Mouse (Mus musculus): Measurements from ENCODE around the gene Fubp3. TPM values are rescaled to one million over a fixed set of nuclear protein-coding genes. Genes with fewer than 3 reads are reported as not detected.
"Not testable (repeated sequence)": the region's sequence is repeated elsewhere in the genome, so short reads cannot be mapped to it uniquely, and the experiment has no call there.

Gene Fubp3
- total and polyA plus RNA-seq, 3 experiments, result 64.4 to 186 (median 65.0) TPM

- no peak for TF ChIP-seq POLR2AphosphoS5 (IDR thresholded peaks at IDR 0.05; ENCODE audit: insufficient replicate concordance, low read depth, low read length)
- no peak for TF ChIP-seq CTCF (IDR thresholded peaks at IDR 0.05; ENCODE audit: low read depth, low read length)
- no peak for TF ChIP-seq GATA1 (IDR thresholded peaks at IDR 0.05; ENCODE audit: borderline replicate concordance, low read length)
- TF ChIP-seq GATA2 (IDR thresholded peaks at IDR 0.05; ENCODE audit: borderline replicate concordance, low read depth, low read length), result no peak
- no peak for TF ChIP-seq TAL1 (conservative IDR thresholded peaks at IDR 0.05; ENCODE audit: low read depth, low read length)
- Histone ChIP-seq H3K9me3 (replicated peaks) (no peaks in the 10 kb centered on the region), H3K4me3 (ENCODE audit: low read depth, low read length) (no peak overlapping the region), H3K27me3 (ENCODE audit: insufficient read depth, low read length) (peaks cover 16% of the 10 kb centered on the region), H3K4me1 (ENCODE audit: insufficient read depth, low read depth, low read length) (no peaks in the 10 kb centered on the region; the same call in 1 of the 2 replicates), H3K36me3 (replicated peaks) (no peaks in the 10 kb centered on the region)
- DNase-seq (ENCODE audit: low spot score) (no peak), ATAC-seq (ENCODE audit: extremely low read depth, insufficient number of reproducible peaks, low FRiP score, poor library complexity, severe bottlenecking) (no peak)
These were observed 30.9 kb upstream of the Fubp3 start for GRCm38 (mm10) chr2:31541581-31541980.

DNA sequence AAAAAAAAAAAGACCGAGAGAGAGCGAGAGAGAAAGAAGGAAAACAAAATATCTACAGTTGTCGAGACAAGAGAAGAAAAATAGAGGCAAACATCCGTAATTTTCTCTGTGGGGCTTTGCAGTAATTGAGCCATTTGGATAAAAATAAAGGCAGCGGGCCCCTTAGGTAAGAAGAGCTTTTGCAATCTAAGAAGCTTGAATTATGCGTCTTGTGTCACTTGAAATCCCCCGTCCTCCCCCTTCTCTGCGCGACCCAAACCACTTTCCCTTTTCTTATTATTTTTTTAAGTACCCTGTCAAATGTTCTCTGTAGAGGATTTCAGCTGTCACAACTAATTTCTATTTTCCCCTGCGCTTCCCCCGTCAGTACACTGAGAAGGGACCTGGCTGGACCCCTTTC lies 24.7 kb upstream of the Fubp3 start:
- no peak for ATAC-seq (ENCODE audit: extremely low read depth, insufficient number of reproducible peaks, low FRiP score, poor library complexity, severe bottlenecking)
- Histone ChIP-seq H3K4me1 (ENCODE audit: insufficient read depth, low read depth, low read length) (peaks cover 6% of the 10 kb centered on the region), H3K27me3 (ENCODE audit: insufficient read depth, low read length) (peaks cover 21% of the 10 kb centered on the region), H3K9me3 (replicated peaks) (no peaks in the 10 kb centered on the region), H3K36me3 (replicated peaks) (no peaks in the 10 kb centered on the region), H3K4me3 (ENCODE audit: low read depth, low read length) (no peak overlapping the region)
- TF ChIP-seq CTCF (IDR thresholded peaks at IDR 0.05; ENCODE audit: low read depth, low read length) (no peak), TAL1 (conservative IDR thresholded peaks at IDR 0.05; ENCODE audit: low read depth, low read length) (no peak), GATA1 (IDR thresholded peaks at IDR 0.05; ENCODE audit: borderline replicate concordance, low read length) (no peak), GATA2 (IDR thresholded peaks at IDR 0.05; ENCODE audit: borderline replicate concordance, low read depth, low read length) (no peak), POLR2AphosphoS5 (IDR thresholded peaks at IDR 0.05; ENCODE audit: insufficient replicate concordance, low read depth, low read length) (no peak)
- DNase-seq (ENCODE audit: low spot score), result no peak

DNA sequence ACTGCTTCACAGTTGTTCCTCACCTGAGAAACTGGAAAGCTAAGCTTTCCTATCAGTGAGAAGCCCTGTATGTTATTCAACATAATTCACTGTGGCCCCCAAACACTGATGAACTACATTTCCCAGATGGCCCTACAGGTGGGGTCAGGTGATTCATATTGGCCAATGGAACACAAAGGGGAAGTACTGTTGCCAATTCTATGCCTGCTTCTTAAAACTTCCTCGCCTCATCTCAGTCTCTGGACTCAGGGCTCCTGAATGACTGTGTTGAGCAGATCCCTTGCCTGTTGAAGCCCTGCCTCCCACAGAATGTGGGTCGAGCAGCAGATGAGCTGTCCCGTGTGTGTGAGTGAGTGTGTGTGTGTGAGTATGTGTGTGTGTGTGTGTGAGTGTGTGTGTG lies 21.9 kb upstream of the Fubp3 start:
- Histone ChIP-seq H3K27me3 (ENCODE audit: insufficient read depth, low read length) (peaks cover 15% of the 10 kb centered on the region), H3K9me3 (replicated peaks) (no peaks in the 10 kb centered on the region), H3K36me3 (replicated peaks) (no peaks in the 10 kb centered on the region), H3K4me3 (ENCODE audit: low read depth, low read length) (peak overlapping the region; percentile 48; the same call in 1 of the 2 replicates), H3K4me1 (ENCODE audit: insufficient read depth, low read depth, low read length) (peaks cover 6% of the 10 kb centered on the region)
- DNase-seq (ENCODE audit: low spot score) (peak; percentile 53), ATAC-seq (ENCODE audit: extremely low read depth, insufficient number of reproducible peaks, low FRiP score, poor library complexity, severe bottlenecking) (peak; percentile 28; the same call in 1 of the 2 replicates)
- TF ChIP-seq TAL1 (conservative IDR thresholded peaks at IDR 0.05; ENCODE audit: low read depth, low read length), result no peak
- TF ChIP-seq GATA2 (IDR thresholded peaks at IDR 0.05; ENCODE audit: borderline replicate concordance, low read depth, low read length), result no peak
- TF ChIP-seq POLR2AphosphoS5 (IDR thresholded peaks at IDR 0.05; ENCODE audit: insufficient replicate concordance, low read depth, low read length), result no peak
- TF ChIP-seq GATA1 (IDR thresholded peaks at IDR 0.05; ENCODE audit: borderline replicate concordance, low read length), result no peak
- no peak for TF ChIP-seq CTCF (IDR thresholded peaks at IDR 0.05; ENCODE audit: low read depth, low read length)

- not testable (repeated sequence) for DNase-seq (ENCODE audit: low spot score); H3K36me3 ChIP-seq (replicated peaks); ATAC-seq (ENCODE audit: extremely low read depth, insufficient number of reproducible peaks, low FRiP score, poor library complexity, severe bottlenecking); H3K4me1 ChIP-seq (ENCODE audit: insufficient read depth, low read depth, low read length); H3K4me3 ChIP-seq (ENCODE audit: low read depth, low read length); H3K9me3 ChIP-seq (replicated peaks)
- peaks cover 15% of the 10 kb centered on the region; the same call in 1 of the 2 replicates for H3K27me3 ChIP-seq (ENCODE audit: insufficient read depth, low read length)
These were observed 21.1 kb upstream of the Fubp3 start for GRCm38 (mm10) chr2:31551351-31551750.

DNA sequence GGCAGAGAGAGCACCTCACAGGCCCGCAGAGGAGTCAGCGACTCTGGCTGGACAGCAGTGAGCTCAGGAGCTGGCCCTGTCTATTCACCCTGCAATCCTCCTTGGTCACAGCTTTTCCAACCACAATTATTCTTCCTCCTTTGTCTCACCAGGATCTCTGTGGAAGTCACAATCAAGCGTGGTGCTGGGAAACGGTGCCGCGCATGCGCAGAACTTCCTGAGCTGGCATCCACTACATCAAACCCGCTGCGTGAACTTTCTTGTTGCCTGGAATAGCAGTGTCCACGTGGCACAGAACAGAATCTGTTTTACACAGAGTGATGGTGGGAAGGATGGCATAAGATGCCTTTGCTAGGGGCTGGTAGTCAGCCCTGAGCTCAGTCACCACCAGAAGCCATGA lies 20.5 kb upstream of the Fubp3 start:
- H3K36me3 ChIP-seq (replicated peaks), result no peaks in the 10 kb centered on the region
- ATAC-seq (ENCODE audit: extremely low read depth, insufficient number of reproducible peaks, low FRiP score, poor library complexity, severe bottlenecking) (no peak), DNase-seq (ENCODE audit: low spot score) (no peak)
- no peaks in the 10 kb centered on the region for H3K9me3 ChIP-seq (replicated peaks)
- H3K4me1 ChIP-seq (ENCODE audit: insufficient read depth, low read depth, low read length), result peaks cover 6% of the 10 kb centered on the region
- TF ChIP-seq POLR2AphosphoS5 (IDR thresholded peaks at IDR 0.05; ENCODE audit: insufficient replicate concordance, low read depth, low read length), result no peak
- no peak for TF ChIP-seq GATA1 (IDR thresholded peaks at IDR 0.05; ENCODE audit: borderline replicate concordance, low read length)
- no peak for TF ChIP-seq CTCF (IDR thresholded peaks at IDR 0.05; ENCODE audit: low read depth, low read length)
- no peak for TF ChIP-seq GATA2 (IDR thresholded peaks at IDR 0.05; ENCODE audit: borderline replicate concordance, low read depth, low read length)
- peaks cover 9% of the 10 kb centered on the region; the same call in 1 of the 2 replicates for H3K27me3 ChIP-seq (ENCODE audit: insufficient read depth, low read length)
- H3K4me3 ChIP-seq (ENCODE audit: low read depth, low read length), result no peak overlapping the region

DNA sequence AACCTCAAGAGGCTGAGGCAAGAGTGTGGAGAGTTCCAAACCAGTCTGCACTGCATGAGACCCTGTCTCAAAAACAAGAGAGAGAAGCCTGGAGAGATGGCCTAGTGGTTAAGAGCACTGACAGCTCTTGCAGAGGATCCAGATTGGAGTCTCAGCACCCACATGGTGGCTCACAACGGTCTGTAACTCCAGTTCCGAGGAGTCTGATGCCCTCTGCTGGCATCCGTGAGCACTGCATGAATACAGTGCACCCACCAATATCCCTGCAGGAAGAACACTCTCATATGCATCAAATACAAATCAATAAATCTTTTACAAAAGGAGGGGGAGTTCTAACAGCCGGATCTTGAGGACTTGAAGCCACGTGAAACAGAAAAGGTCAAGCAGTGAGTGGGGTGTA lies 17.8 kb upstream of the Fubp3 start:
- TF ChIP-seq TAL1 (conservative IDR thresholded peaks at IDR 0.05; ENCODE audit: low read depth, low read length), result no peak
- TF ChIP-seq GATA2 (IDR thresholded peaks at IDR 0.05; ENCODE audit: borderline replicate concordance, low read depth, low read length), result no peak
- TF ChIP-seq CTCF (IDR thresholded peaks at IDR 0.05; ENCODE audit: low read depth, low read length), result no peak
- TF ChIP-seq GATA1 (IDR thresholded peaks at IDR 0.05; ENCODE audit: borderline replicate concordance, low read length), result no peak
- no peak for TF ChIP-seq POLR2AphosphoS5 (IDR thresholded peaks at IDR 0.05; ENCODE audit: insufficient replicate concordance, low read depth, low read length)
- Histone ChIP-seq H3K9me3 (replicated peaks) (no peaks in the 10 kb centered on the region), H3K4me1 (ENCODE audit: insufficient read depth, low read depth, low read length) (peaks cover 6% of the 10 kb centered on the region), H3K27me3 (ENCODE audit: insufficient read depth, low read length) (peaks cover 17% of the 10 kb centered on the region; the same call in 1 of the 2 replicates), H3K4me3 (ENCODE audit: low read depth, low read length) (no peak overlapping the region), H3K36me3 (replicated peaks) (no peaks in the 10 kb centered on the region)
- ATAC-seq (ENCODE audit: extremely low read depth, insufficient number of reproducible peaks, low FRiP score, poor library complexity, severe bottlenecking) (no peak), DNase-seq (ENCODE audit: low spot score) (no peak)

Data from G1E (cell line).